Mouse (Mus musculus): ENCODE data around the gene G3bp1. TPM values are rescaled to one million over a fixed set of nuclear protein-coding genes. Genes with fewer than 3 reads are reported as not detected.

G3bp1 gene
- total RNA-seq, 2 experiments from 2014 or later = 48.2 to 54.4 TPM

- intact Hi-C loops (cut with DNase I) = no loop called here
- DNase-seq = no peak
Observed at GRCm38 (mm10) chr11:55542128-55542527, 72.6 kb downstream of the G3bp1 start.

GRCm38 (mm10) chr11:55542671-55543070 is 73.2 kb downstream of the G3bp1 start:
- no peak for DNase-seq
- intact Hi-C loops (cut with DNase I) = no loop called here

GRCm38 (mm10) chr11:55545690-55546089 is 76.2 kb downstream of the G3bp1 start:
- DNase-seq = no peak
- intact Hi-C loops (cut with DNase I) = no loop called here

Small RNA genes within 50 kb of the gene (microRNA-seq; reads per million reads assigned to microRNA genes)
- gene Mir7652 = 0 reads per million in 2 experiments

Other genes with a start within 250 kb of the G3bp1 start
- gene Fat2, start 133.1 kb upstream of the G3bp1 start, total RNA-seq (2021) = under 1 TPM; 0.02 to 0.05 TPM
- 1,000 to 10,000 TPM; 1,750 to 1,767 TPM for gene Sparc, start 46.5 kb upstream of the G3bp1 start, total RNA-seq (2021)
- 100 to 1,000 TPM; 168 to 169 TPM for gene Atox1, start 8.4 kb upstream of the G3bp1 start, total RNA-seq (2021)
- not detected for gene Glra1, start 138.5 kb downstream of the G3bp1 start, total RNA-seq (2021)